Mouse (Mus musculus): Measurements from ENCODE around the gene Tmem106a.
"Not testable (repeated sequence)": the region's sequence is repeated elsewhere in the genome, so short reads cannot be mapped to it uniquely, and the experiment has no call there.

Tmem106a gene

DNA sequence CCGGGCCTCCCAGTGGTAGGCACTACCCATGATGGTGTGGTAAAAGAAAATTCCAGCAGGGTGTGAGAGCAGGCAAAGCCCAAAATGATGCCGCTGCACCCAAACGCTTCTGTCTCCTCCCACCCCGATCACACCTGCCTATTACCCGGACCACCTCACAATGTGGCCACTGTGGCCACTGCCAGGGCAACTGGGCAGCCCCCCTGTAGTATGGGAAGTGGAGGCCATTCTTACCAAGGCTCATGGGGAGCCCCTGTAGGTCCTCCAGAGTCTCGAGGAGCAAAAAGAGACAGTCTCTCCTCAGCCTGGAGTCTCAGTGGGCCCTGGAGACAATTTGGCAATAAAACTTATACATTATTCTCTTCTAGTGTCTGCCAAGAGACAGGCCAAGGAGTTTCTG, 17.1 kb downstream of the Tmem106a start, which contains the start of gene Gm11634:
Gm11634 (minus strand) TSS at position 101 of the 400 bp plus-strand sequence.
- no peak for DNase-seq (ENCODE audit: low read depth)

DNA sequence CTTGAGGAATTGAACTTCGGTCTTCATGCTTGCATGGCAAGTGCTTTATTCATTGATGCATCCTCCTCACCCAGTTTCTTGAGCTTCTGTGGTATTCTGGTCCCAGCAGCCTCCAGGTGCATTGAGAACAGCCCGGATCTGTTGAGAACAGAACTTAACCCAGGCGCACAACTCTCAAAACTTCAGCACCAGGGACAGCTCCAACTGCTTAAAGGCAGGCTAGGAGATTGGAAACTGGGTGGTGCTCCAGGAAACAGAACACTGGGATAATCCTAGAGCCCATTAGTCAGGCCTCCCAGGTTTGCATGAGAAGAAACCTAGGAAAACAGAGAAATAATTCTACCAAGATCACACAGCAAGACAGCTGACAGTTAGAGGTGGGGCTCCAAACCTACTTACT, 20.4 kb downstream of the Tmem106a start:
- peak; percentile 95 for DNase-seq (ENCODE audit: low read depth)

DNA sequence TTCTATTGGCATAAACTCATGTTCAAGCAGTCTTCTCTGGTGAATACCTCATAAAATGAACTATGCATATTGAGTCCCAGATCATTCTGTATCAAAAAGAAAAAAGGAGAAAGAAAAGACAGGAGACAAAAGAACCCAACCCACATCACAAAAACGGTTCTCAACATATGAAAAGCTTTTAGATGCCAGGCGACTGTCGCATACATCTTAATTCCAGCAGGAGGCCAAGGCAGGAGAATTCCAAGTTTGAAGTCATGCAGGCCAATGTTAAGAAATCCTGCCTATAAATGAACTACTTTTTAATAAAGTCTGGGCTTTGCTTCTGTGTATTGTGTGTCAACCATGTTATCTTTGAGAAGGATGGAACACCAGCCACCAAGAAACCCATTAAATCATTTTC, 22.1 kb downstream of the Tmem106a start:
- no peak for DNase-seq (ENCODE audit: low read depth)

DNA sequence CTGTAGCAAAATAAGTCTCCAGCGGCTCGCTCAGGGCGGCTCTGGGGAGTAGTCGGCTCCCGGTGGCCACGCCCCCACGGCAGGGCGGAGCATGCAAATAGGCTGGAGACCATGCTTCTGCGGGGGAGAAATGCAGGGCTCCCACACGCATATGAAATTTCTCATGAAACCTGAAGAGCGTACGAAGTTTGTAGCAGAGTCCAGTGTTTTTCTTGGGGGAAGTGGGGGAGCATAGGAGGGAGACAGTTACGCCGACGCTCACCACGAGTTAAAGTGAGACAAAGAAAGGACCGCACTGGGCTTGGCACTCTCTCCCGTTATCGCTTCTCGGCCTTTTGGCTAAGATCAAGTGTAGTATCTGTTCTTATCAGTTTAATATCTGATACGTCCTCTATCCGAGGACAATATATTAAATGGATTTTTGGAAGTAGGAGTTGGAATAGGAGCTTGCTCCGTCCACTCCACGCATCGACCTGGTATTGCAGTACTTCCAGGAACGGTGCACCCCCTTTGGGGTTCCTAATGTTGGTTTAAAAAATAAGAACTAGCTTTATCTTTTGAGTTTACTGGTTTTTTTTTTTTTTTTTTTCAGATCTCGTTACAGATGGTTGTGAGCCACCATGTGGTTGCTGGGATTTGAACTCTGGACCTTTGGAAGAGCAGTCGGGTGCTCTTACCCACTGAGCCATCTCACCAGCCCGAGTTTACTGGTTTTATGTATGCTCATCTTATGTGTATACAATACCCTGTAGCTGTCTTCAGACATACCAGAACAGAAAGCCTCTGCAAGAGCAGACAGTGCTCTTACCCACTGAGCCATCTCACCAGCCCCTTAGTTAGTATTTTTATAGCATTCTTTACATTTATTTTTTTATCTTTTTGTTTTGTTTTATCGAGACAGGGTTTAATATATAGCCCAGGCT, 22.8 kb downstream of the Tmem106a start:
- DNase-seq (ENCODE audit: low read depth): peak; percentile 79

- not testable (repeated sequence) for DNase-seq (ENCODE audit: low read depth)
Measured at GRCm38 (mm10) chr11:101607134-101607533, 25.1 kb downstream of the Tmem106a start.

DNA sequence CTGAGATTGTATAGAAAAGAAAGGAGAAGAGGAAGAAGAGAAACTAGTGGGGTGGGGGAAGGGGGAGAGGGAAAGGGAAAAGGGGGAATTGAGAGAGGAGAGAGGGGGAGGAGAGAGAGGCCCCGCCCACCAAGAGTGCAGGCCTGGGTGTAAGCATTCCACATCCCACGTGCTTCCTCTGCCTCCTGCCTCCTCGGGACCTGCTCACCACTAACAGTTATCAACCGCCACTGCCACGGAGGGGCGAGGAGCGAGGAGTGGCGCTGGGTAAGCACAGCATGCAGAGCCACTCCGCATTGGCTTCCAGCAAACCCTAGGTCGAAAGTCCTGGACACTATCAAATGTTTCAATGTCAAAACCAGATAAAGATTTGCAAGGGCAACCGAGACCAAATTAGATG, 28.4 kb downstream of the Tmem106a start:
- no peak for DNase-seq (ENCODE audit: low read depth)

- DNase-seq (ENCODE audit: low read depth): no peak
Measured at GRCm38 (mm10) chr11:101613596-101613995, 31.6 kb downstream of the Tmem106a start.

DNA sequence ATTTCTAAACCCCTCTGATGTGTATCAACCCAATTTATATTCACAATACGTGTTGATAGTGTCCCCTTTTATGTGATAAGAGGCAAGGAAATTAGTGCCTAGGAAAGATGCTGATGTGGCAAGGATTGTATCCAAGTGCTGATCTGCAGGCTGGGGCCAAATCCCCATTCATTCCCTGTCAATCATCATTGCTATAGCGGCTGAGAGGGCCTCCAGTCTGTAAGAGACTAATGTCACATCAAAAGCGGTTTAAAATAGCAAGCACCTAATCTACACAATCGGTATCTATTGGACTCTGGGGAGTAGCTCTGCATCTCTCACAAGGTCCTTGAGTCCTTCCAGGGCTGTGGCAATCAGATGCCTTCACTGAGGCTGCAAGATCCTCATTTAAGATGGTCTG, 32.1 kb downstream of the Tmem106a start:
- no peak for DNase-seq (ENCODE audit: low read depth)

DNA sequence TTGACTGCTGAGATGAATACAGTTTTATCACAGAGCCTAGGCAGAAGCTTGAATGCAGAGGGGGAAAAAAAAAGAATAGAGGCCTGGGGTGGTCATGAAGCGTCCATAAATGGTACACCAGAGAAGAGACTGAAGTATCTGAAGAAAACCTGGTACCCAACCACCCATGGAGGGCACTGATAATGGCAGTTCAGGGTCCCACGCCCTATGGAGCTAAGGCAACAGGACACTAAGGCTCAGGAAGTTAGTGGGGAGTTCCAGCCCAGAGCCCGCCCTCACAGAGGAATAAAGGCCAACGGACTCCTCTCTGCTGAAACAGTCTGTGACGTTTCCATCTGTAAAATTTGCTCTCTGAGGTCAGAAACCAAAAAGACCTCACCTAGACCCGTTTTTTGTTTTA, 33.3 kb downstream of the Tmem106a start:
- DNase-seq (ENCODE audit: low read depth): no peak

DNA sequence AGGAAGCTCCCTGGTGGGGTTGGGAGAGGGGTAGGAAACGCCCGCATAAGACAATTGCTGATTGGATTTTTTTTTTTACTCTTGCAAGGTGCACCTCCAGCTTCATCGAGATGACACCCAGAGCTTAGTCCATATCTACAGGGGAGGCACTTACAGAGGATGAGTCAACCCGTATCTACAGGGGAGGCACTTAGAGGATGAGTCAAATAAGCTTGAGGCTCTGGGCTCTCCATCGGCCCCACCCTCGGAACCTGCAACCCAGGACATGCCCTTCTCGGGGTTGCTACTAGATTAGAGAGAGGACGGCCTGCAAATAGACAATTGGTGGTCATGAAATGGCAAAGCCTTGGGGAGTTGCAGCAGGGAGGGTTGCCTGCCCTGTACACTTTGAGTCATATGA, 34.1 kb downstream of the Tmem106a start:
- no peak for DNase-seq (ENCODE audit: low read depth)

DNA sequence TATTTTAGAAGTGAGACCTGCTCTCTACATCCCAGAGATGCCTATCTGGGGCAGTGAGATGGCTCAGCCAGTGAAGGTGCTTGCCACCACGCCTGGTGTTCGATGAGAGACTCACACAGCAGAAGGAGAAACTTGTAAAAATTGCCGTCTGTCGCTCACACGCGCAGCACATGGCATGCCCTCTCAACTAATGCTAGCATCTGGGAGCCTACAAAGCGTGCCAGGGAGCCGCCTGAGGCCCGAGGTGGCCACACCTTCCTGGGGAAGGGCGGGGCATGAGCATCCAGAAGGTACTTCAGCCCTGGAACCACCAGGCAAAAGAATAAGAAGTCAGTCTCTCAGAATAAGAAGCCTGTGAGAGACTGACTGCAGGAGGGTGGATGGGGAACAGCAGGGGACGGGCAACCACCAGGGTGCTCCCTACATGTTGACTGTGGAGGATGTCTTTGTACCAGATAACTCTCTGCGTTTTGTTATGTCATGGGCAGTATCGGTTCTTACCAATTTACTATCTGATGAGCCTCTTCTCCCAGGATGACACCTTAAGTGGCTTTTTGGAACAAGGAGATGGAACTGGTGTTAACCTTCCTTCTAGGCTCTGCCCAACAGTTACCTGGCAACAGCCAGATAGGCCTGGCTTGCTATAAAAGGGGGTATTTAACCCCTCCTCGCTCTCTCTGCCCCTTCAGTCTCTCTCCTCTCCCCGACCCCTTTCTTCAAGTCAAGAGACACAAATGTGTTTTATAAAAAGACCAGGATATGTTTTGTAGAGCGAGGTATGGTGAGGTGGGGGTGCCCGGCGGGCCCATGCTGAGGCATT, 35.1 kb downstream of the Tmem106a start:
- no peak for DNase-seq (ENCODE audit: low read depth)

- DNase-seq (ENCODE audit: low read depth): peak; percentile 75
Measured at GRCm38 (mm10) chr11:101617849-101618248, 35.8 kb downstream of the Tmem106a start.

DNA sequence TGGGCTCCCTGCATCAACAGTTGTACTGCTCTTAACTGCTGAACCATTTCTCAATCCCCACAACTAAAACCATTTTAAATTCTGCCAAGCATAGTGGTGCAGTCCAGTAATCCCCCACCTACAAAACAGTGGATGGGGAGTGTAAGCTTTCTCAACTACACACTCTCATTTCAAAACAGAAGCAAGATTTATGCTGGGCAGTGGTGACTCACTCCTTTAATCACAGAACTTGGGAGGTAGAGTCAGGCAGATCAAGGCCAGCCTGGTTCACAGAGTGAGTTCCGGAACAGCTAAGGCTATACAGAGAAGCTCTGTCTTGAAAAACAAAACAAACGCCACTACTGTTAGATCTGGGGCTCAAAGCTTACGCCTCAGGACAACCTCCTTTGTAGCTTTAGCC, 36.6 kb downstream of the Tmem106a start:
- peak; percentile 58 for DNase-seq (ENCODE audit: low read depth)

GRCm38 (mm10) chr11:101620022-101620655, 38.1 kb downstream of the Tmem106a start:
- not testable (repeated sequence) for DNase-seq (ENCODE audit: low read depth)

GRCm38 (mm10) chr11:101626649-101626994, 44.6 kb downstream of the Tmem106a start:
- no peak for DNase-seq (ENCODE audit: low read depth)

GRCm38 (mm10) chr11:101626995-101627856, 45.2 kb downstream of the Tmem106a start, which contains the start of gene Rdm1:
Gene Rdm1 (plus strand): TSS chr11:101627195.
- peak; percentile 91 for DNase-seq (ENCODE audit: low read depth)

GRCm38 (mm10) chr11:101627857-101628559, 46.0 kb downstream of the Tmem106a start:
- DNase-seq (ENCODE audit: low read depth): peak; percentile 97

- peak; percentile 29 for DNase-seq (ENCODE audit: low read depth)
Measured at GRCm38 (mm10) chr11:101628733-101629417, 46.8 kb downstream of the Tmem106a start.

DNA sequence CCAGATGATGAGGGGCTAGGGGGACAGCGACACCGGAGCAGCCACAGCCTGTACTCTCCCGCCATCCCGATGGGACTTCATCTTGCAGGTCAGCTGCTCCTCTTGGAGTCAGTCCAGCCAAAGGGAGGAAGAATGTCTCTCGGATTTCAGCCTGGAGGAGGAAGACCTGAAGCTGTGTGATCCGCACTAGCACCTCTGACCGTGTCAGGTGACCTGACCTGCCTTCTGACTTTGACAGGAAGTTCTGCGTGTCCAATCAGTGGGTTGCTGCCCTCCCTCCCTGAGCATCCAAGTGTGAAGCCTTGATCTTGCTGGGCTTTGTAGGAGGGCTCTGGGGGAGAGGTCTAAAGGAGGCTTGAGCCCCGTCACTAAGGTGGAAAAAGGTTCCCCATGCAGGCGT, 53.6 kb downstream of the Tmem106a start:
- no peak for DNase-seq (ENCODE audit: low read depth)

DNA sequence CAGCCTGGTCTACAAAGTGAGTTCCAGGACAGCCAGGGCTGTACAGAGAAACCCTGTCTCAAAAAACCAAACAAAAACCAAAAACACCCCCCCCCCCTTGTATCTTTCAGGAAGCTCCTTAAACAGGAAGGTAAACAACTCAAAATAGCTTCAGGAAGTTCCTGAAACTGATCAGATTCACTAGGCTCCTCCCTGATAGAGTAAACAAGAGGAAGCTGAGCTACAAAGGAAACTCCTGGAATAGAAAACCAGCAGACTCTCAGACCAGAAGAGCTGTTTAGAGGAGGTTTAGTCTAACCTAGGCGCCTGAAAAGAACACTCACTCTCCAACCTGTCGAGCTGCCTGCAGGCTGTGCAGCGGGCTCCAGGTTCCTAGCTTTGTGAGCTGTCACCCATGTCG, 57.7 kb downstream of the Tmem106a start:
- no peak for DNase-seq (ENCODE audit: low read depth)

Measured in NIH3T3 (cell line).